Mouse (Mus musculus) layer of hippocampus, postnatal 36 days (tissue): ENCODE results near the gene Ptprg. TPM values are rescaled to one million over a fixed set of nuclear protein-coding genes. Genes with fewer than 3 reads are reported as not detected.
A peak's percentile ranks its signal among the peaks of the same experiment; 100 is the strongest.

ENCODE experiments used
- DNase-seq, 2 experiments: peaks; one replicate each; pipeline ENCODE4 v3.0.0; 2022
- total RNA-seq, 2 experiments: library from RNA; stranded (reverse); gene quantifications; 2 replicates each; pipeline ENCODE4 v1.2.3; 2021

Ptprg gene
- total RNA-seq, 2 experiments from 2014 or later: 106 to 107 TPM

- no peak for DNase-seq
These were observed 66.3 kb downstream of the Ptprg start for GRCm38 (mm10) chr14:11619606-11620005.

- DNase-seq: no peak
These were observed 67.0 kb downstream of the Ptprg start for GRCm38 (mm10) chr14:11620314-11620713.

GRCm38 (mm10) chr14:11620962-11621568, 67.7 kb downstream of the Ptprg start:
- no peak for DNase-seq

DNA sequence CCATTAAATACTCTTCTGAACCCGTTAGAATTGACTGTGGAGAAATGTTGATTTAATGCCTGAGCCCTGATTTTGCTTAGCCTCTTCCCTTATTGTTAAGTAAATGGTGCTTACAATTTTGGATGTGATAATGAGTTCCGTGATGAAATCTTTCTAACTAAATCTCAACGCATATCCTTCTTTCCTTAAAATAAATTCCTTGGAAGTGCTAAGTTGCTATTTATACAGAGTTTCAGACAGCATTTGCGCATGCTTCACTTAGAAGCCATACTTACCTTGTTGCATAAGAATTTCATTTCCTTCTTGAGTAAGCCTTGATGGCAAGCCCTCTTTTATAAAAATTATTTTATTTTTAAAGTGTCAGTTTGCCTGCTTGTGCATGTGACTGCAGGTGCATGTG, 70.2 kb downstream of the Ptprg start:
- no peak for DNase-seq

DNA sequence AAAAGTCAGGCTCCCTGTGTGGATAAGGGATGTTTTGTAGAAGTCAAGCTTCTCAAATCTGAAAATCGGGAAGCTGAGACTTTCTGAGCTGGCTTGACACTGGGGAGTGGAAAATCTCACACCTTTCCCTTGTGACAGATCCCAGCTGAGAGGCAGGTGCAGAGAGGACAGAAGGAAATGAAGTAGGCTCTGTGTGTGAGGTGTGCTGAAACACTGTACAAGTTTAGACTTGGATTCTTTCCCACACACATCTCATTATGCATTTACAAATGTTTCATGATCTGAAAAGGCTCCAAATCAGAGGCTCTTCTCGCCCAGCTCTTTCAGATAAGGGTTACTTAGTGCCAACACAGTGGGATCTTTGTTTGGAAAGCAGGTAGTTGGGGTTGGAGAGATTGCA, 77.4 kb downstream of the Ptprg start:
- DNase-seq: no peak

DNA sequence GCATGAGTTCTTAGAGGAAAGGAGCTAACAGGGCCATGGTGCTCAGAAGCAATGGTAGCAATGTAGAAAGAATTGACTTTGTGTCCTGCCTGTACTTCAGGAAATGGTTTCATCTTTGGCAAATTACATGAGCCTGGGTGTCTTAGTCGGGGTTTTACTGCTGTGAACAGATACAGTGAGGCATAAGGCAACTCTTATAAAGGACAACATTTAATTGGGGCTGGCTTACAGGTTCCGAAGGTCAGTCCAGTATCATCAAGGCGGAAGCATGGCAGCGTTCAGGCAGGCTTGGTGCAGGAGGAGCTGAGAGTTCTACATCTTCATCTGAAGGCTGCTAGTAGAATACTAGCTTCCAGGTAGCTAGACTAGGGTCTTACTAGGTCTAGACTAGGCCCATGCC, 78.2 kb downstream of the Ptprg start:
- no peak for DNase-seq

GRCm38 (mm10) chr14:11637673-11638072, 84.3 kb downstream of the Ptprg start:
- no peak for DNase-seq

DNA sequence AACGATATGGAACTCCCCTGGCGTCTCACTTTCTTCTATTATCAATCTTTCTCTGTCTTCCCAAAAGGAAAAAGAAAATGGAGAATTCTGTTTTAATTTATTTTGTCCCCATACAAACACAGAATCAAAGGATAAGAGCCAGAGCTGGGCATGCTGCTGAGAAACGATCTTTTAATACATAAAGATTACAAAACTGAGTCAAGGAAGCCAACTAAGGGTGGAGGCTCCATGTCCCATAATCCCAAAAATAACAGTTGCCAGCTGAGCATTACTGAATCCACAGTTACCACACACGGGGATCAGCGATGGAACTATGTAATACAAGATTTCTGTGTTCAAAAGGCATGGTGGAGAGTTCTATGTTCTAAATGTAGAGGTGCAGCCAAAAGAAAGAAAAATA, 86.0 kb downstream of the Ptprg start:
- no peak for DNase-seq

- no peak for DNase-seq
These were observed 87.0 kb downstream of the Ptprg start for GRCm38 (mm10) chr14:11640372-11640771.

GRCm38 (mm10) chr14:11640996-11641395, 87.7 kb downstream of the Ptprg start:
- peak in 1 of 2 experiments; percentile 22 for DNase-seq

DNA sequence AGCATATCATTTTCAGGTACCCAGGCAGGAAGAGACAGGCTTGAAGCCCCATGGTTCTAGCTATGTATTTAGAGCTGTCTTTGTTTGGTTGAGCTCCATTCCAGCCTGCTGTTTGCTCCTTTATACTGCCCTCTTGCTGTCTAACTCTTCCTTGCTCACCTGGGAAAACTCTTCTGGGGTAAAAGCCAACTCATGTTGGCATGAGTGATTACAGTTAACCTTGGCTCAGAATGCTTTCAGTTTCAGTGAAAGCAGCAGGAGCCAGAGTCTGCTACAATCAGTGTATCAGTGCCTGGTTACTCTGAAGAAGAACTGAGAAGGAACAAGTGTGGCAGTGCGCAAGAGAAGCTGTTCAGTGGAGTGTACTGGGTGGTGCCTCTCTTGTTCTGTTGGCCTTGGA, 89.6 kb downstream of the Ptprg start:
- no peak for DNase-seq

GRCm38 (mm10) chr14:11657374-11657773, 104.0 kb downstream of the Ptprg start:
- DNase-seq: no peak

GRCm38 (mm10) chr14:11663661-11664215, 110.4 kb downstream of the Ptprg start:
- DNase-seq: no peak

GRCm38 (mm10) chr14:11664302-11664701, 111.0 kb downstream of the Ptprg start:
- DNase-seq: no peak

- DNase-seq: no peak
These were observed 111.7 kb downstream of the Ptprg start for GRCm38 (mm10) chr14:11665046-11665445.

DNA sequence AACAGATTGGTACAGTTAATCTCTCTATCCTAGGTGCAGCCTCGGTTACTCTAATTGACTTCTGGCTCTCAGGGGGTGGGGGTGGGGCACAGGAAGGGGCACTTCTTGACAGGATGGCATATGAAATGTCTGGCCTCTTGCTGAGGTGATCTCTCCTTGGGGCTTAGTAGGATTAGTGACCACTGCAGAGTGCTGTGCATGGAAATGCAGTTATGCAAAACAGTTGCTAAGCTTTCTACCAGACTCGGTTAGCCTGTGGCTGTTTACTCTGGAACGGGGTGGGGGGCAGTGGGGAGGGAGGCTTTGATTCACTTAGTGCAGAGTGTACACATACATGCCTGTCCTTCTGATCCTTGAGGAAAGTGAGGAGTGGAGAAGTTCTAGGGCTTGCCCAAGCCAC, 114.4 kb downstream of the Ptprg start:
- no peak for DNase-seq

GRCm38 (mm10) chr14:11670847-11671246, 117.5 kb downstream of the Ptprg start:
- no peak for DNase-seq

- no peak for DNase-seq
These were observed 119.7 kb downstream of the Ptprg start for GRCm38 (mm10) chr14:11672981-11673547.

- DNase-seq: no peak
These were observed 124.9 kb downstream of the Ptprg start for GRCm38 (mm10) chr14:11678201-11678600.

DNA sequence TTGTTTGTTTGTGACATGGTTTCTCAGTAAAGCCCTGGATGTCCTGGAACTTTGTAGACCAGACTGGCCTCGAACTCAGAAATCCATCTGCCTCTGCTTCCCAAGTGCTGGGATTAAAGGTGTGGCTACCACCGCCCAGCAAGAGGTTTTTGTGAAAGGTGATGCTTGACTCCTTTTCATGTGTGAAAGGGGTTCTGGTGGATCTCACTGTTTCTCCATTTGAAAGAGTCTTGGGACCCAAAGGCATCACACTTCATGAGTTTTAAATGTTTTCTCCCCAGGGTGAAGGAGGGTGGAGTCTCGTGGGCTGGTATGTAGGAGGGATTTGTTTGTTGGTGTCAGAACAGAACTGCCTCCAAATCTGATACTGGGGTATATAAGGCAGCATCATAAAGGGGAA, 126.4 kb downstream of the Ptprg start:
- no peak for DNase-seq

DNA sequence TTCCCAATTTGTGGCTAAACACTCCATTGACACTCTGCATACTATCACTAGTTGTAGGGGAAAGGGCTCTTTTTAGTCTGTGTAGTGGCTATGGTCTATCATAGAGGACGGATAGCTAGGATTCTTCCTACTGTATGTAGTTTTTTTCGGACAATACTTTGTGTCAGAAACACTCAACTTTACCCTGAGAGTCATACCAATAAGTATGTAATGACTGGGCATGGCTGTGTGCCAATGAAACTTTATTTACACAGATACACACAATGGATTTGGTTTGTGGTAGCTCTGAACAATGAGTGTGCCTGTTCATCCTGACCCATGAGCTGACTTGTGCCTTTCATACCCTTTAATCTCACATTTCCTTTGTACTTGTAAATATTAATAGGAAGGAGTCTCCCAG, 127.3 kb downstream of the Ptprg start:
- no peak for DNase-seq

- no peak for DNase-seq
These were observed 129.1 kb downstream of the Ptprg start for GRCm38 (mm10) chr14:11682441-11682840.

- DNase-seq: no peak
These were observed 130.2 kb downstream of the Ptprg start for GRCm38 (mm10) chr14:11683386-11684081.

DNA sequence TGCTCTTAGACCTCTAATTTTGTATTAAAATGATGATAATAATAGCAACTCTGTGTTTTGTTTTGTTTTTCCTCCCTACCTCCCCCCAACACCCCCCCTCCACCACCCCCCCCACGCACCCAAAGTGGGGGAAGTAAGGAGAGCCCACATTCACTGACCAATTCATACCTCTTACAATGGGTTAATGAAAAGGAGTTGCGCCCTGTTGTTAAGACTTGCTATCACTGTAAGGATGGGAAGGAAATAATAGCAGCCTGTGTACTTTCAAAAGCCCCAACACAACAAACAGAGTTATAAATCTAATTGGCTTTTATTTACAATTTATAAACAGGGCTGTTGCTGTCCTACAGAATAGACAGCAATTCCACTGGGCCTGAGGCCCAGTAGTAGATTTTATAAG, 130.8 kb downstream of the Ptprg start:
- DNase-seq: no peak
